Mouse (Mus musculus): Measurements from ENCODE around the gene Gm17606. TPM values are rescaled to one million over a fixed set of nuclear protein-coding genes. Genes with fewer than 3 reads are reported as not detected.

Gm17606 gene
- polyA plus RNA-seq, 1 experiment from 2014 or later, result not detected

- DNase-seq (ENCODE audit: low spot score), result no peak
- TF ChIP-seq CTCF (IDR thresholded peaks at IDR 0.05; ENCODE audit: low read depth), result peak; percentile 64
- H3K4me1 ChIP-seq (replicated peaks; ENCODE audit: insufficient read depth, low read length), result no peaks in the 10 kb centered on the region
- H3K4me3 ChIP-seq (replicated peaks; ENCODE audit: low read depth, low read length), result no peak overlapping the region
- H3K27ac ChIP-seq, result no peak overlapping the region
- peaks cover 72% of the 10 kb centered on the region for H3K36me3 ChIP-seq (ENCODE audit: insufficient read depth, low read length)
- 93% methylated on average over 8 of the region's 8 CpGs for WGBS
- H3K4me2 ChIP-seq (ENCODE audit: low read length), result no peak overlapping the region
- ATAC-seq (replicated peaks; ENCODE audit: low FRiP score, low read depth), result no peak
- no peak overlapping the region for H3K9ac ChIP-seq (ENCODE audit: low read depth, low read length)
- no peaks in the 10 kb centered on the region for H3K27me3 ChIP-seq (ENCODE audit: insufficient read depth, low read length)
- H3K9me3 ChIP-seq (replicated peaks; ENCODE audit: low read length), result no peaks in the 10 kb centered on the region
These were observed 6.3 kb downstream of the Gm17606 start for GRCm38 (mm10) chr14:54646898-54647636.

- no peaks in the 10 kb centered on the region for H3K9me3 ChIP-seq (replicated peaks; ENCODE audit: low read length)
- H3K9ac ChIP-seq (ENCODE audit: low read depth, low read length), result no peak overlapping the region
- H3K4me3 ChIP-seq (replicated peaks; ENCODE audit: low read depth, low read length), result no peak overlapping the region
- no peak overlapping the region for H3K4me2 ChIP-seq (ENCODE audit: low read length)
- H3K4me1 ChIP-seq (replicated peaks; ENCODE audit: insufficient read depth, low read length), result peaks cover 5% of the 10 kb centered on the region; the same call in 1 of the 2 replicates
- no peak for TF ChIP-seq CTCF (IDR thresholded peaks at IDR 0.05; ENCODE audit: low read depth)
- DNase-seq (ENCODE audit: low spot score) (no peak), ATAC-seq (replicated peaks; ENCODE audit: low FRiP score, low read depth) (no peak)
- H3K27ac ChIP-seq, result no peak overlapping the region
- H3K27me3 ChIP-seq (ENCODE audit: insufficient read depth, low read length), result no peaks in the 10 kb centered on the region
- H3K36me3 ChIP-seq (ENCODE audit: insufficient read depth, low read length), result peaks cover 64% of the 10 kb centered on the region
- WGBS, result 74% methylated on average over 4 of the region's 4 CpGs
These were observed 7.1 kb downstream of the Gm17606 start for GRCm38 (mm10) chr14:54647900-54648299.

- Histone ChIP-seq H3K4me3 (replicated peaks; ENCODE audit: low read depth, low read length) (no peak overlapping the region), H3K36me3 (ENCODE audit: insufficient read depth, low read length) (peaks cover 42% of the 10 kb centered on the region), H3K4me1 (replicated peaks; ENCODE audit: insufficient read depth, low read length) (peaks cover 6% of the 10 kb centered on the region; the same call in 1 of the 2 replicates), H3K27me3 (ENCODE audit: insufficient read depth, low read length) (no peaks in the 10 kb centered on the region), H3K9ac (ENCODE audit: low read depth, low read length) (no peak overlapping the region), H3K4me2 (ENCODE audit: low read length) (no peak overlapping the region), H3K9me3 (replicated peaks; ENCODE audit: low read length) (no peaks in the 10 kb centered on the region), H3K27ac (no peak overlapping the region)
- ATAC-seq (replicated peaks; ENCODE audit: low FRiP score, low read depth) (peak; percentile 49), DNase-seq (ENCODE audit: low spot score) (peak; percentile 97)
- peak; percentile 99 for TF ChIP-seq CTCF (IDR thresholded peaks at IDR 0.05; ENCODE audit: low read depth)
- 56% methylated on average over 23 of the region's 23 CpGs for WGBS
These were observed 10.1 kb downstream of the Gm17606 start for GRCm38 (mm10) chr14:54650621-54651454.

- H3K4me3 ChIP-seq (replicated peaks; ENCODE audit: low read depth, low read length), result no peak overlapping the region
- 79% methylated on average over 4 of the region's 4 CpGs for WGBS
- no peak for DNase-seq (ENCODE audit: low spot score)
- H3K4me2 ChIP-seq (ENCODE audit: low read length), result no peak overlapping the region
- no peak for ATAC-seq (replicated peaks; ENCODE audit: low FRiP score, low read depth)
- no peak for TF ChIP-seq CTCF (IDR thresholded peaks at IDR 0.05; ENCODE audit: low read depth)
- no peaks in the 10 kb centered on the region for H3K27me3 ChIP-seq (ENCODE audit: insufficient read depth, low read length)
- H3K9me3 ChIP-seq (replicated peaks; ENCODE audit: low read length), result no peaks in the 10 kb centered on the region
- no peak overlapping the region for H3K27ac ChIP-seq
- H3K9ac ChIP-seq (ENCODE audit: low read depth, low read length), result no peak overlapping the region
- peaks cover 40% of the 10 kb centered on the region for H3K36me3 ChIP-seq (ENCODE audit: insufficient read depth, low read length)
- peaks cover 6% of the 10 kb centered on the region; the same call in 1 of the 2 replicates for H3K4me1 ChIP-seq (replicated peaks; ENCODE audit: insufficient read depth, low read length)
These were observed 10.8 kb downstream of the Gm17606 start for GRCm38 (mm10) chr14:54651556-54651955.

GRCm38 (mm10) chr14:54652787-54653186, 12.0 kb downstream of the Gm17606 start:
- peak overlapping the region; percentile 76 for H3K4me3 ChIP-seq (replicated peaks; ENCODE audit: low read depth, low read length)
- DNase-seq (ENCODE audit: low spot score) (peak; percentile 12), ATAC-seq (replicated peaks; ENCODE audit: low FRiP score, low read depth) (no peak)
- peak overlapping the region; percentile 72 for H3K4me2 ChIP-seq (ENCODE audit: low read length)
- H3K27me3 ChIP-seq (ENCODE audit: insufficient read depth, low read length), result no peaks in the 10 kb centered on the region
- peaks cover 6% of the 10 kb centered on the region; the same call in 1 of the 2 replicates for H3K4me1 ChIP-seq (replicated peaks; ENCODE audit: insufficient read depth, low read length)
- H3K36me3 ChIP-seq (ENCODE audit: insufficient read depth, low read length), result peaks cover 42% of the 10 kb centered on the region
- 0% methylated on average over 7 of the region's 7 CpGs for WGBS
- peak overlapping the region; percentile 83 for H3K9ac ChIP-seq (ENCODE audit: low read depth, low read length)
- H3K9me3 ChIP-seq (replicated peaks; ENCODE audit: low read length), result no peaks in the 10 kb centered on the region
- peak overlapping the region; percentile 82 for H3K27ac ChIP-seq
- TF ChIP-seq CTCF (IDR thresholded peaks at IDR 0.05; ENCODE audit: low read depth), result no peak

GRCm38 (mm10) chr14:54653496-54653895, 12.7 kb downstream of the Gm17606 start:
- peaks cover 6% of the 10 kb centered on the region; the same call in 1 of the 2 replicates for H3K4me1 ChIP-seq (replicated peaks; ENCODE audit: insufficient read depth, low read length)
- H3K36me3 ChIP-seq (ENCODE audit: insufficient read depth, low read length), result peaks cover 40% of the 10 kb centered on the region
- H3K4me2 ChIP-seq (ENCODE audit: low read length), result peak overlapping the region; percentile 72
- H3K9ac ChIP-seq (ENCODE audit: low read depth, low read length), result peak overlapping the region; percentile 83
- peak overlapping the region; percentile 76 for H3K4me3 ChIP-seq (replicated peaks; ENCODE audit: low read depth, low read length)
- peak; percentile 23; the same call in 1 of the 2 replicates for TF ChIP-seq CTCF (IDR thresholded peaks at IDR 0.05; ENCODE audit: low read depth)
- WGBS, result under 1% methylated on average over 12 of the region's 12 CpGs
- DNase-seq (ENCODE audit: low spot score), result peak; percentile 96
- H3K27ac ChIP-seq, result peak overlapping the region; percentile 82
- H3K9me3 ChIP-seq (replicated peaks; ENCODE audit: low read length), result no peaks in the 10 kb centered on the region
- ATAC-seq (replicated peaks; ENCODE audit: low FRiP score, low read depth), result peak; percentile 89
- no peaks in the 10 kb centered on the region for H3K27me3 ChIP-seq (ENCODE audit: insufficient read depth, low read length)

Data from kidney, postnatal 0 days (tissue).